Mouse (Mus musculus) heart, adult 2 months (tissue): Measurements from ENCODE around the gene Fads3. TPM values are rescaled to one million over a fixed set of nuclear protein-coding genes. Genes with fewer than 3 reads are reported as not detected.

ENCODE experiments used
- DNase-seq, 2 experiments: peaks; one replicate each; pipeline ENCODE4 v3.0.0; 2021
- H3K27ac ChIP-seq: fragments of 200-600 bp; 2 replicates; pipeline ENCODE4 v1.8.1; 2022
- H3K27me3 ChIP-seq: fragments of 200-500 bp; 2 replicates; pipeline ENCODE4 v1.6.1; 2012; ENCODE audit warnings: mild to moderate bottlenecking, low read length, inconsistent platforms, mixed read lengths; ENCODE audit not compliant: control insufficient read depth, insufficient read depth
- H3K36me3 ChIP-seq: fragments of 200-500 bp; 2 replicates; pipeline ENCODE4 v1.6.1; 2012; ENCODE audit warnings: low read length, inconsistent platforms; ENCODE audit not compliant: control insufficient read depth, insufficient read depth
- H3K4me1 ChIP-seq: fragments of 200-500 bp; 2 replicates; pipeline ENCODE4 v1.6.1; 2011; ENCODE audit warnings: low read length; ENCODE audit not compliant: control insufficient read depth, insufficient read depth
- H3K4me3 ChIP-seq: fragments of 200-600 bp; 2 replicates; pipeline ENCODE4 v1.8.1; 2022
- H3K79me2 ChIP-seq: fragments of 200-500 bp; replicated peaks from 2 replicates; pipeline ENCODE4 v1.6.1; 2012; ENCODE audit warnings: mild to moderate bottlenecking, inconsistent platforms, low read length, moderate library complexity, mixed read lengths; ENCODE audit not compliant: control insufficient read depth, insufficient read depth
- H3K9ac ChIP-seq: fragments of 200-500 bp; 2 replicates; pipeline ENCODE4 v1.6.1; 2012; ENCODE audit warnings: low read depth, mild to moderate bottlenecking, control low read depth, inconsistent platforms, low read length, mixed read lengths
- CTCF ChIP-seq: fragments of 200-600 bp; IDR thresholded peaks from 2 replicates; pipeline ENCODE4 v1.8.1; 2022; ENCODE audit warnings: antibody characterized with exemption, mild to moderate bottlenecking, moderate library complexity
- EP300 ChIP-seq: fragments of 200-500 bp; IDR thresholded peaks from 2 replicates; pipeline ENCODE4 v1.6.1; 2011; ENCODE audit warnings: low read depth, low read length, control low read depth; ENCODE audit not compliant: insufficient read depth
- POLR2A ChIP-seq: fragments of 200-500 bp; IDR thresholded peaks from 2 replicates; pipeline ENCODE4 v1.6.1; 2011; ENCODE audit warnings: mild to moderate bottlenecking, low read depth, low read length, control low read depth; ENCODE audit not compliant: insufficient read depth
- WGBS: fragments of 180-500 bp; shearing (Covaris S2); methylation state at CpG from one replicate; pipeline ENCODE4 v1.1.7; 2018; 5-methylcytosine and 5-hydroxymethylcytosine counted together
- intact Hi-C: fragments of 180-260 bp; cut with DNase I; formaldehyde crosslinking; loops from one replicate; pipeline ENCODE4 v1.15.1; 2025
- polyA plus RNA-seq: library from polyadenylated mRNA; depleted of rRNA; stranded (reverse); fragments of >200 nt; gene quantifications from 2 replicates; pipeline ENCODE4 v1.2.3, GENCODE M21; 2012
- total RNA-seq, 2 experiments: library from RNA; stranded (reverse); gene quantifications; 2 replicates each; pipeline ENCODE4 v1.2.3; 2021

The Fads3 gene
- total and polyA plus RNA-seq, 3 experiments: 29.7 to 104 (median 33.7) TPM

DNA sequence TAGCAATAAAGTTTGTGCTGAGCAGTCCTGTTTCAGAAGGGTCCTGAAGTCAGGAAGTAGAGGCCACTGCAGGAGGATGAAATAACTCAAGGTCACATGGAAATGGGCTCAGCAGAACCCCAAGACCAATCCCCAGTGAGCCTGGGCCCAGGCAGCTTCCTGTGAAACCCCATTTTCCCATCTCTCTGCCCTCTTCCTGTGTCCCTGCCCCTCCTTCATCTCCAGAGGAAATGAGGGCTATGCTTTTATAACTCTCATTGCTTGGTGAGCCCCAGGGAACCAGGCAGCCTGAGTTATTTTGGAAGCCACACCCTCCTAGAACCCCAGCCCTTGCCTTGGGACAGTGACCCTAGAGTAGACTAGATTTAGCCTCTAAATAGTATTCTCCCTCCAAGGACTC, 8.2 kb downstream of the Fads3 start:
- H3K27me3 ChIP-seq: no peaks in the 10 kb centered on the region
- TF ChIP-seq POLR2A (no peak), CTCF (no peak), EP300 (no peak)
- H3K27ac ChIP-seq: peak overlapping the region; percentile 26; the same call in 1 of the 2 replicates
- no peak overlapping the region for H3K4me3 ChIP-seq
- no peak for DNase-seq
- H3K36me3 ChIP-seq: no peaks in the 10 kb centered on the region; the same call in 1 of the 2 replicates
- H3K79me2 ChIP-seq: no peaks in the 10 kb centered on the region
- no peak overlapping the region for H3K9ac ChIP-seq
- H3K4me1 ChIP-seq: peaks cover 19% of the 10 kb centered on the region
- intact Hi-C loops: no loop called here

DNA sequence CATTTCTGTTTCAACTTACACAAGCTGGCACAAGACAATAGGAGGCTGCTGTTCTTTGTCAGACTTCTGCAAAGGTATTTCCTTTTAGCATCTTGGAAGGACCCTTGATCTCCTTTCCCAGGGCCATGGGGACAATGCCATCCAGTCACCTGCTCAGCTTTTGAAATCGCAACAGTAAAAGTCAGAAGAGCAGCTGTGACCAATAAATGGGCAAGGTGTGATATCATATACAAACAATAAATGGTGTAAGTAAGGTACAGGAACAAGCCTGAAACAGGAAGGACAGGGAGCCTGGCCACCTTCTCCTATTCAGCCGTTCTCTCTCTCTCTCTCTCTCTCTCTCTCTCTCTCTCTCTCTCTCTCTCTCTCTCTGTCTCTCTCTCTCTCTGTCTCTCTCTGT, 9.1 kb downstream of the Fads3 start:
- H3K4me1 ChIP-seq: peaks cover 19% of the 10 kb centered on the region
- H3K4me3 ChIP-seq: no peak overlapping the region
- intact Hi-C loops: no loop called here
- H3K9ac ChIP-seq: no peak overlapping the region
- DNase-seq: no peak
- H3K36me3 ChIP-seq: no peaks in the 10 kb centered on the region; the same call in 1 of the 2 replicates
- WGBS: 65% methylated on average over 2 of the region's 2 CpGs
- no peak overlapping the region for H3K27ac ChIP-seq
- TF ChIP-seq POLR2A: no peak
- TF ChIP-seq CTCF: no peak
- no peak for TF ChIP-seq EP300
- H3K27me3 ChIP-seq: no peaks in the 10 kb centered on the region
- no peaks in the 10 kb centered on the region for H3K79me2 ChIP-seq

DNA sequence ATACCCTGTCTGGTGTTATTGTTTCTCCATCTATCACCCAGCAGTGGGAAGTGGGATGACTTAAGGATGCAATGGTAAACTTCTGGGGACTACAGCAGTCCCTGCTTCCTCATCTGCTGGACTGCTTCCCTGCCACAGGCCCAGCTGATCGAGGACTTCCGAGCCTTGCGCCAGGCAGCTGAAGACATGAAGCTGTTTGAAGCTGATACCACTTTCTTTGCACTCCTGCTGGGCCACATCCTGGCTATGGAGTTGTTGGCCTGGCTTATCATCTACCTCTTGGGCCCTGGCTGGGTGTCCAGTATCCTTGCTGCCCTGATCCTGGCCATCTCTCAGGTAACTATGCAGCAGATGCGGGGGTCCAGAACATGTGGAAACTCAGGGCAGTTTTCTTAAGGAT, 11.3 kb downstream of the Fads3 start:
- H3K27me3 ChIP-seq: no peaks in the 10 kb centered on the region
- 77% methylated on average over 4 of the region's 4 CpGs for WGBS
- no peak overlapping the region for H3K27ac ChIP-seq
- H3K4me1 ChIP-seq: peaks cover 7% of the 10 kb centered on the region; the same call in 1 of the 2 replicates
- intact Hi-C loops: no loop called here
- H3K36me3 ChIP-seq: no peaks in the 10 kb centered on the region; the same call in 1 of the 2 replicates
- H3K9ac ChIP-seq: no peak overlapping the region
- DNase-seq: no peak
- H3K4me3 ChIP-seq: no peak overlapping the region
- TF ChIP-seq EP300 (no peak), POLR2A (no peak), CTCF (no peak)
- H3K79me2 ChIP-seq: no peaks in the 10 kb centered on the region

DNA sequence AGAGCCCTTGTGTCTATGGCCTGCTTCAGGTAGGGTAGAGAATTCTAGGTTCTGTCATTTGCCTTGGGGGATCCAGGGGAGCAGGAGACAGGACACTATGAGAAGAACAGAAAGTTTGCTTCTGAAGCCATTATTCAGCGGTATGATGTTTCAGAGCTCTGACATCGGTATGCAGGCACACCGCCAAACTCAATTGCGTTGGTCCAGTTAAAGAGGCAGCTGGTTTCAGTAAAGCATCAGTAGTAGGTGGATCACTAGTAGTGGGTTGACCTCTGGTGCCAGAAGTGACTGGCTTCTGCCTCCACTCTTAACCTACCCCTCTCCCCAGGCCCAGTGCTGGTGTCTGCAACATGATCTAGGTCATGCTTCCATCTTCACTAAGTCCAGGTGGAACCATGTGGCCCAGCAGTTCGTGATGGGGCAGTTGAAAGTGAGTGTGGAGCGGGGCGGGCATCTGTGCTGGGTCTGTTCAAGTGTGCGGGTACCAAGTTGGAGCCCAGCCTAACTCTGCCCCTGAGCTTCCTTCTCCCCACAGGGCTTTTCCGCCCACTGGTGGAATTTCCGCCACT, 12.4 kb downstream of the Fads3 start:
- TF ChIP-seq EP300 (no peak), CTCF (no peak), POLR2A (no peak)
- no peak overlapping the region for H3K9ac ChIP-seq
- H3K4me3 ChIP-seq: no peak overlapping the region
- H3K4me1 ChIP-seq: peaks cover 4% of the 10 kb centered on the region; the same call in 1 of the 2 replicates
- no peak for DNase-seq
- intact Hi-C loops: no loop called here
- H3K79me2 ChIP-seq: no peaks in the 10 kb centered on the region
- H3K27ac ChIP-seq: no peak overlapping the region
- 84% methylated on average over 10 of the region's 10 CpGs for WGBS
- H3K27me3 ChIP-seq: no peaks in the 10 kb centered on the region
- no peaks in the 10 kb centered on the region; the same call in 1 of the 2 replicates for H3K36me3 ChIP-seq

DNA sequence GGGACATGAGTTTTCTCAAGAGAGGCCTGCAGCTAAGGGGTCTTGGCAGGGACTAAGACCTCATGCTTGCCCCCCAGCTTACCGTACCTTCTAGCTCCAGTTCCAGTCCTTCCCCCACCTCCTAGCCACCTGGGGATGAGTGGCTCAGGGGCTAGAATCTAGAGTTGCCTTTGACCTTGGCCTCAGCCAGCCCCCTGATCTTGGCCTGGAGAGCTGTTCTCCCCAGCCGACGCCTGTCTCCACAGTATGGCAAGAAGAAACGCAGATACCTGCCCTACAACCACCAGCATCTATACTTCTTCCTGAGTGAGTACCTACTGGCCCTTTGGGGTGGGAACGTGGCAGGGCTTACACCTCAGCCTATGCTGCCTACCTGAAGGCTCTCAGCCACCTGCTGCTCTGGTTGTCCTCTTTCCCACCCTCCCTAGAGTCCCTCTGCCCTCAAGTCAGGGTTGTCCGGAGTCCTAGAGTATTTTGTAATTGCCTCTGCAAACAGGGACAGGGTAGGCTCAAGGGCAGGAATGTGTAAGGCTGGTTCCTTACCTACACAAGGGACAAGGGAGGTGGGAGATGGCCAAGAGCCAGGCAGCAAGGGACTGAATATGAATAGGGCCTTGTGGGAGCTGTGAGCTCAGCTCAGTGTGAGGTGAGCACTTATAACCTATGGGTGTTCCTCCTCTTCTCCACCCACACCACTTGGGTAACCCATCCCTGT, 13.1 kb downstream of the Fads3 start:
- intact Hi-C loops: no loop called here

DNA sequence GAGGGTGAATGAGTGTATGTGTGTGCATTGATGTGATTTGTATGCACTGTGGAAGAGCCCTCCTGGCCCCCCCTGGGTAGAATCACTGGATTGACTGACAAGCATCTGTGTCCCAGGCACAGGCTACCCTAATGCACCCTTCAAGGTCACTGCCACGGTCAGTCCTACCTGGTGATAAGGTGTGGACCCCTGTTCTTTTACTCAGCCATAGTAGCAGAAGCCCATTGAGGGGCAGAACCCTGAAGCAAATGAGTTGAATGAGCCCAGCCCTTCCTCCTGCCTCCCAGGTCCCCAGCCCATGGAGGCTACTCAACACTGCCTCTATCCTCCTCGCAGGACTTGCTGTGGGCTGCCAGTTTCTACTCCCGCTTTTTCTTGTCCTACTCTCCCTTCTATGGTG, 13.9 kb downstream of the Fads3 start:
- TF ChIP-seq EP300 (no peak), CTCF (no peak), POLR2A (no peak)
- intact Hi-C loops: no loop called here
- no peak overlapping the region for H3K4me3 ChIP-seq

More for the DNA sequence above, 13.1 kb downstream of the Fads3 start:
- H3K27ac ChIP-seq: no peak overlapping the region
- no peak for TF ChIP-seq POLR2A
- TF ChIP-seq CTCF: no peak
- TF ChIP-seq EP300: no peak
- peaks cover 2% of the 10 kb centered on the region; the same call in 1 of the 2 replicates for H3K4me1 ChIP-seq
- H3K36me3 ChIP-seq: no peaks in the 10 kb centered on the region; the same call in 1 of the 2 replicates
- H3K27me3 ChIP-seq: no peaks in the 10 kb centered on the region
- no peak overlapping the region for H3K9ac ChIP-seq
- no peaks in the 10 kb centered on the region for H3K79me2 ChIP-seq
- 91% methylated on average over 6 of the region's 6 CpGs for WGBS
- H3K4me3 ChIP-seq: no peak overlapping the region
- DNase-seq: no peak

More for the DNA sequence above, 13.9 kb downstream of the Fads3 start:
- Histone ChIP-seq H3K79me2 (no peaks in the 10 kb centered on the region), H3K27me3 (no peaks in the 10 kb centered on the region), H3K27ac (no peak overlapping the region), H3K4me1 (no peaks in the 10 kb centered on the region), H3K36me3 (no peaks in the 10 kb centered on the region; the same call in 1 of the 2 replicates), H3K9ac (no peak overlapping the region)
- no peak for DNase-seq
- 86% methylated on average over 3 of the region's 3 CpGs for WGBS
